Mouse (Mus musculus) forebrain, postnatal 0 days (tissue): ENCODE measurements around the gene Cdk4. TPM values are rescaled to one million over a fixed set of nuclear protein-coding genes. Genes with fewer than 3 reads are reported as not detected.

Source experiments
- ATAC-seq: fragments of 200-750 bp; cut with Nextera tagmentation; 2 replicates; pipeline ENCODE4 v1.8.0; 2017; ENCODE audit warnings: mild to moderate bottlenecking, moderate library complexity
- DNase-seq: peaks from one replicate; pipeline ENCODE4 v3.0.0-alpha.2; 2015
- H3K27ac ChIP-seq: fragments of 300-500 bp; sonication (generic); 2 replicates; pipeline ENCODE4 v1.5.1; 2014; ENCODE audit warnings: low read depth, mild to moderate bottlenecking, antibody characterized with exemption, low read length, moderate library complexity, mixed read lengths
- H3K27me3 ChIP-seq: fragments of 300-500 bp; sonication (generic); 2 replicates; pipeline ENCODE4 v1.6.1; 2014; ENCODE audit warnings: mild to moderate bottlenecking, low read length, mixed read lengths; ENCODE audit not compliant: insufficient read depth
- H3K36me3 ChIP-seq: fragments of 300-500 bp; sonication (generic); 2 replicates; pipeline ENCODE4 v1.6.1; 2014; ENCODE audit warnings: mild to moderate bottlenecking, moderate library complexity; ENCODE audit not compliant: insufficient read depth
- H3K4me1 ChIP-seq: fragments of 300-500 bp; sonication (generic); 2 replicates; pipeline ENCODE4 v1.6.1; 2014; ENCODE audit warnings: antibody characterized with exemption; ENCODE audit not compliant: insufficient read depth
- H3K4me2 ChIP-seq: fragments of 300-500 bp; sonication (generic); 2 replicates; pipeline ENCODE4 v1.6.1; 2014; ENCODE audit warnings: low read depth, mild to moderate bottlenecking, moderate library complexity
- H3K4me3 ChIP-seq: fragments of 300-500 bp; sonication (generic); 2 replicates; pipeline ENCODE4 v1.5.1; 2014; ENCODE audit warnings: low read depth, low read length, mixed read lengths
- H3K9ac ChIP-seq: fragments of 300-500 bp; sonication (generic); 2 replicates; pipeline ENCODE4 v1.6.1; 2014; ENCODE audit warnings: mild to moderate bottlenecking
- H3K9me3 ChIP-seq: fragments of 300-500 bp; sonication (generic); 2 replicates; pipeline ENCODE4 v1.6.1; 2016; ENCODE audit warnings: low read length
- CTCF ChIP-seq: sonication (generic); IDR thresholded peaks from 2 replicates; pipeline ENCODE4 v1.5.1; 2016; ENCODE audit warnings: antibody characterized with exemption, control low read depth, low read depth
- WGBS: fragments of 180-500 bp; shearing (Covaris S2); extraction: QIAGEN DNeasy Blood & Tissue Kit; methylation state at CpG from one replicate; pipeline ENCODE4 v1.1.7; 2014; 5-methylcytosine and 5-hydroxymethylcytosine counted together
- polyA plus RNA-seq: library from polyadenylated mRNA; unstranded; fragments of >200 nt; fragmentation: Nextera tagmentation; extraction: Ambion mirVana; gene quantifications from 2 replicates; pipeline ENCODE4 v1.2.1, GENCODE M21; 2015
- total RNA-seq: library from RNA; depleted of rRNA; stranded (reverse); fragments of >200 nt; gene quantifications from 2 replicates; pipeline ENCODE4 v1.2.3, GENCODE M21; 2014; rRNA removed

Cdk4 gene
- 432 and 445 TPM in 2 replicates for total RNA-seq
- polyA plus RNA-seq, result 656 and 790 TPM in 2 replicates

DNA sequence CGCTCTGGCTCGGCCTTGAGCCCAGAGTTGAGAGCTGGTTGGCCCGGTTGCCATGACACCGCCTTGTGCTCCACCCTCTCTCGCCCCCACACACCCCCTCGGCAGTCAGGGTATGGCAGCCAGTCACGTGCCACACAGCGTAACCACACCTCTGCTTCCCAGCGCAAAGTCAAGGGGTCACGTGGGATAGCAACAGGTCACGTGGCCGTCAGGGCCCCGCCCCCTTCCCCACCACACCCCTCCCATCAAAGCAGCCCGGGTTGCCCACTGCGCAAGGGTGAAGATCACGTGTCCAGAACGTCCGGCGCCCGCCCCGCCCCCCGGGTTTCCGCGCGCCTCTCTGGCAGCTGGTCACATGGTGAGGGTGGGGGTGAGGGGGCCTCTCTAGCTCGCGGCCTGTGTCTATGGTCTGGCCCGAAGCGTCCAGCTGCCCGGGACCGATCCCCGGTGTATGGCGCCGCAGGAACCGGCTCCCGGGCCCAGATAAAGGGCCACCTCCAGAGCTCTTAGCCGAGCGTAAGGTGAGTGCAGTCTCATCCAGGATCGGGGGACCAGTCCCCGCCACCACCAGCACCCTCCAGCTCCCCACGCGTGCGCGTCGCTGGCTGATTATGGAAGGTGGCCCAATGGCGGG is at the start of gene Cdk4:
TSS of gene Cdk4 (plus strand) at position 296 of the 634 bp plus-strand sequence.
- peak within 1 kb of the TSS; percentile 91 for H3K4me3 ChIP-seq
- 0 out of 2 replicates have a peak, but pooled peaks have one; percentile 0 for TF ChIP-seq CTCF
- peak; percentile 89 for ATAC-seq
- H3K4me1 ChIP-seq, result peaks cover 15% of the 10 kb centered on the region
- H3K4me2 ChIP-seq, result peak within 1 kb of the TSS; percentile 88
- peaks cover 37% of the 10 kb centered on the region for H3K36me3 ChIP-seq
- DNase-seq, result peak; percentile 99
- H3K9me3 ChIP-seq, result no peaks in the 10 kb centered on the region
- no peaks in the 10 kb centered on the region for H3K27me3 ChIP-seq
- WGBS, result 1% methylated on average over 46 of the region's 46 CpGs
- peak within 1 kb of the TSS; percentile 96 for H3K27ac ChIP-seq
- peak within 1 kb of the TSS; percentile 94 for H3K9ac ChIP-seq

DNA sequence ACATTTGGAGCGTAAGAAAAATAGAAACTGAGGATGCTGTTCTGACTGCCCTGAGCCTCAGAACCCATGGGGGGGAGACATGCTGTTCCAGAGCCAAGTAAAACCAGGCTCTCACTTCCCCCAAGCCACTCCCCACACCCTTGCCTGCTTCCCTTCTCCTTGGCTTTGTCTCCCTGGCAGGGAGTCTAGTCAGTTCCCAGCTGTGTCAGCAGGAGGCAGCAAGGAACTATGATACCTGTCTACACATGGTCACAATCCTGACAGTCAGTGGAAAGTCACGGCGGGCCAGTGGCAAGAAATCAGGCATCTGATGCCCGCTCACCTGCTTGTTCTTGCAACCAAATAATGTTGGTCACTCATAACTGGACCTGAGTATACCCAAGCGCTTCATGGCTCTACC is 46.8 kb upstream of the Cdk4 start:
- no peak overlapping the region for H3K27ac ChIP-seq
- no peak overlapping the region for H3K4me2 ChIP-seq
- H3K36me3 ChIP-seq, result no peaks in the 10 kb centered on the region
- no peak for ATAC-seq
- no peak for DNase-seq
- H3K27me3 ChIP-seq, result no peaks in the 10 kb centered on the region
- H3K4me1 ChIP-seq, result no peaks in the 10 kb centered on the region
- no peak overlapping the region for H3K9ac ChIP-seq
- TF ChIP-seq CTCF, result 0 out of 2 replicates have a peak, but pooled peaks have one; percentile 30
- no peaks in the 10 kb centered on the region for H3K9me3 ChIP-seq
- no peak overlapping the region for H3K4me3 ChIP-seq
- 64% methylated on average over 5 of the region's 5 CpGs for WGBS

DNA sequence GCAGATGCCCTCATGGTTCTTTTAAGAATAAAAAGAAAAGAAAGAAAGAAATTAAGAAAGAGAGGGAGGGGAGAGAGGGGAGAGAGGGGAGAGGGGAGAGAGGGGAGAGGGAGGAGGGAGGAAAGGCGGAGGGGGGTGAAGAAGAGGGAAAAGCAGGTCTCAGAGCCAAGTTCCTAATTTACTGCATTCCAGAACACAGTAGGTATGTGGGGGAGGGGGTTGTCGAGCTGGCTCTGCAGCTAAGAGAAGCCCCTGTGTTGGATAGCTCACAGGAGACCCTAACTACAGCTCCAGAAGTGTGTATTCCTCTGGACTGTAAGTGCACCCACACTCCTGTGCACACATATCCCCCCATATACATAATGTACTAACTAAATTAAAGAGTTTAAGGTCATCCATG is 46.3 kb upstream of the Cdk4 start:
- Histone ChIP-seq H3K4me2 (no peak overlapping the region), H3K9ac (no peak overlapping the region), H3K4me1 (no peaks in the 10 kb centered on the region), H3K4me3 (no peak overlapping the region), H3K27ac (no peak overlapping the region), H3K27me3 (no peaks in the 10 kb centered on the region), H3K9me3 (no peaks in the 10 kb centered on the region), H3K36me3 (peaks cover 4% of the 10 kb centered on the region; the same call in 1 of the 2 replicates)
- DNase-seq, result no peak
- WGBS, result 25% methylated on average over 2 of the region's 2 CpGs
- no peak for ATAC-seq
- no peak for TF ChIP-seq CTCF

DNA sequence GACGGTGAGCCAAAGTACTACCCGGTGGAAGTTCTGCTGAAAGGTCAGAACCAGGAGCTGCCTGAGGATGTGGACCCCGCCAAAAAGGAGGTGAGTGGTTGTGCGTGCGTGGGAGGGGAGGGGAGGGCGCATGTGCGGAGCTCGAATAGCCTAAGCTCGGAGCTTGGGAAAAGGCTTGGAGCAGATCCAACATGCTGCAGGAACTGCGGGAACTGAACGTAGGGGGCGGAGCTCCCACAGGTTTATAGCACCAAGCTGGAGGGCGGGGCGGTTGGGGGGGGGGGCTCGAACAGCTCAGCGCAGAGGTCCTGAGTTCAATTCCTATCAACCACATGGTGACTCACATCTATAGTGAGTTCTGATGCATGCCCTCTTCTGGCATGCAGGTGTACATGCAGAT is 44.9 kb upstream of the Cdk4 start:
- no peak overlapping the region for H3K4me3 ChIP-seq

GRCm38 (mm10) chr10:127030336-127031296 is 32.7 kb upstream of the Cdk4 start, which contains the start of gene Tsfm:
Gene Tsfm, minus strand, starts transcription at chr10:127030840.
- WGBS, result 4% methylated on average over 55 of the region's 56 CpGs
- Histone ChIP-seq H3K4me1 (no peaks in the 10 kb centered on the region), H3K9me3 (no peaks in the 10 kb centered on the region), H3K9ac (peak within 1 kb of the TSS; percentile 78), H3K36me3 (peaks cover 25% of the 10 kb centered on the region), H3K27ac (peak within 1 kb of the TSS; percentile 60), H3K4me3 (peak within 1 kb of the TSS; percentile 68), H3K4me2 (peak within 1 kb of the TSS; percentile 62), H3K27me3 (no peaks in the 10 kb centered on the region)
- DNase-seq (peak; percentile 96), ATAC-seq (peak; percentile 91)
- TF ChIP-seq CTCF, result peak; percentile 96

More for the DNA sequence above, 44.9 kb upstream of the Cdk4 start:
- no peaks in the 10 kb centered on the region for H3K9me3 ChIP-seq
- no peaks in the 10 kb centered on the region for H3K4me1 ChIP-seq
- no peak overlapping the region for H3K9ac ChIP-seq
- DNase-seq (no peak), ATAC-seq (no peak)
- no peak overlapping the region for H3K4me2 ChIP-seq
- peaks cover 15% of the 10 kb centered on the region for H3K36me3 ChIP-seq
- no peaks in the 10 kb centered on the region for H3K27me3 ChIP-seq
- 75% methylated on average over 16 of the region's 16 CpGs for WGBS
- H3K27ac ChIP-seq, result no peak overlapping the region
- no peak for TF ChIP-seq CTCF

DNA sequence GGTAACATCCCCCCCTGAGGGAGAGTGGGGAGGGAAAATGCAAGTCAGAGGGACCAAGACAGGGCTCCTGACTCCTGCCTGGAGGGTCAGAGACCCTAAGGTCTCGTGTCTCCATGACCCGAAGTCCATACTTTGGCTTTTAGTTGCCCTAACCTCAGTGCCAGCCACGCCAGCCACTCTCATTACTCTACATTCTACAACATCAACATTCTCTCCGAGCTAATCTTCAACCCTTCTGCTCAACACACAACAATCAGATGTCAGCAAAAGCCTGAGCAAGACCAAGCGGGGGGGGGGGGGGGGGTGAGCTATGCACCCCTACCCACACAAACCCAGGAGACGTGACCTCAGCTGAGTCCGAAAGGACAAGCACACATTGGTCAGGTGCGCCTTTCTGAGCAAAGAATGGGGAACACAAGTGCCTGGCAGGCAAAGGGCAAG is 30.0 kb upstream of the Cdk4 start:
- H3K36me3 ChIP-seq, result peaks cover 4% of the 10 kb centered on the region
- DNase-seq (no peak), ATAC-seq (no peak)
- H3K9ac ChIP-seq, result no peak overlapping the region
- no peaks in the 10 kb centered on the region for H3K27me3 ChIP-seq
- no peak for TF ChIP-seq CTCF
- H3K4me1 ChIP-seq, result no peaks in the 10 kb centered on the region
- no peaks in the 10 kb centered on the region for H3K9me3 ChIP-seq
- no peak overlapping the region for H3K4me2 ChIP-seq
- H3K4me3 ChIP-seq, result no peak overlapping the region
- H3K27ac ChIP-seq, result no peak overlapping the region
- WGBS, result 90% methylated on average over 8 of the region's 8 CpGs

GRCm38 (mm10) chr10:127036273-127036672 is 27.1 kb upstream of the Cdk4 start:
- H3K27me3 ChIP-seq, result no peaks in the 10 kb centered on the region
- H3K4me1 ChIP-seq, result no peaks in the 10 kb centered on the region
- no peaks in the 10 kb centered on the region for H3K9me3 ChIP-seq
- no peak overlapping the region for H3K9ac ChIP-seq
- no peak overlapping the region for H3K4me2 ChIP-seq
- WGBS, result 84% methylated on average over 12 of the region's 12 CpGs
- H3K4me3 ChIP-seq, result no peak overlapping the region
- no peaks in the 10 kb centered on the region for H3K36me3 ChIP-seq
- H3K27ac ChIP-seq, result no peak overlapping the region
- DNase-seq (no peak), ATAC-seq (no peak)
- TF ChIP-seq CTCF, result no peak
